Mouse (Mus musculus): ENCODE data around the gene Ino80. TPM values are rescaled to one million over a fixed set of nuclear protein-coding genes. Genes with fewer than 3 reads are reported as not detected.

The Ino80 gene
- total and polyA plus RNA-seq, 2 experiments from 2014 or later = 2.4 to 13.2 TPM

DNA sequence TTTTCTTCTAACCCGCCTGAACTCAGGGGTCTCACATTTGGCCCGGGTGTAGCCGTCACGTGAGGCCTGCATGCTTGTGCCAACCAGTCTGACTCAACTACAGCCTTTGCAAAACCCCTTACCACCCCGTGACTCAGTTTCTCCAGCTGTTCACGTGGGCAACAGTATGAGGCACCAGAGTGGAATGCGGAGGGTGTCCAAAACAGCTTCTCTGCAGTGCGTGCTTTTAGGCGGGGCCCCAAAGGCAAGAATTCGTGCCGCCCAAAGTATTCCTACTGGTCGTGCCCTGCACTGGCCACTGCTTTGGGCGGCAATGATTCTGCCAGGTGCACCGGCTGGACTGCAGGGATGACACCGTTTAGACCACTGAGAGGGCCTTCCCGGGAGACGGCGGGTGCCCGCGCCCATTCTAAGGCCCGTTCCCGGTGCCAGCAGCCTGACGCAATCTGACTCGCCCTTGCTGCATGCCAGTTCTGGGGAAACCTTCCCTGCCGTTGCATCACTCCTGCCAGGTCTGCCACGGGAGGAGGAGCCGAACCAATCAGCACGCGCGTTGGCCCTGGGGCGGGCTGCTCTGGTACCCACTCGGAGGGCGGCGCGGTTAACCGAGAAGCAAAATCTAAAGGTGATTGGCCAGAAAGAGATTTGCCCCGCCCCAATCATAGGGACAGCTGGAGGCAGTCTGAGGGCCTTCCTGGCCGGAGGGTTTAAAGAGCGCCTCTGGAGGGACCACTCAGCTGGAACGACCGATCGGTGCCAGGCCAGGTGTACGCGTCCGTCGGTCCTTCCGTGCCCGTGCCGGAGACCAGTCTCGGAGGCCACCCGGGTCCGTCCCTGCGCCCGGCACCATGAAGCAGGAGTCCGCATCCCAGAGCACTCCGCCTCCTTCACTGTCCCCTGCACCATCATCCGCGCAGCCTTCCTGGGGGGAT, 126.7 kb downstream of the Ino80 start, which contains the start of gene Chac1:
TSS of gene Chac1 (plus strand) at position 675 of the 932 bp plus-strand sequence.
- no peak for TF ChIP-seq CTCF (IDR thresholded peaks at IDR 0.05)
- peak within 1 kb of the TSS; percentile 76 for H3K4me2 ChIP-seq (ENCODE audit: low read depth, low read length, poor library complexity, severe bottlenecking)
- 4% methylated on average over 58 of the region's 58 CpGs for WGBS
- ATAC-seq (ENCODE audit: low FRiP score) = peak; percentile 94
- H3K9me3 ChIP-seq (ENCODE audit: low read length) = no peaks in the 10 kb centered on the region
- peak within 1 kb of the TSS; percentile 66 for H3K4me3 ChIP-seq (ENCODE audit: low read depth, low read length)
- no peaks in the 10 kb centered on the region for H3K27me3 ChIP-seq (ENCODE audit: insufficient read depth, low read length)
- peak within 1 kb of the TSS; percentile 78 for H3K9ac ChIP-seq (replicated peaks; ENCODE audit: low read length, poor library complexity, severe bottlenecking)
- H3K27ac ChIP-seq (ENCODE audit: low read depth, low read length) = peak within 1 kb of the TSS; percentile 32; the same call in 1 of the 2 replicates
- peak; percentile 95 for DNase-seq (ENCODE audit: low spot score)
- no peaks in the 10 kb centered on the region for H3K4me1 ChIP-seq (ENCODE audit: insufficient read depth, low read length)
- H3K36me3 ChIP-seq (ENCODE audit: insufficient read depth, low read length) = peaks cover 17% of the 10 kb centered on the region

DNA sequence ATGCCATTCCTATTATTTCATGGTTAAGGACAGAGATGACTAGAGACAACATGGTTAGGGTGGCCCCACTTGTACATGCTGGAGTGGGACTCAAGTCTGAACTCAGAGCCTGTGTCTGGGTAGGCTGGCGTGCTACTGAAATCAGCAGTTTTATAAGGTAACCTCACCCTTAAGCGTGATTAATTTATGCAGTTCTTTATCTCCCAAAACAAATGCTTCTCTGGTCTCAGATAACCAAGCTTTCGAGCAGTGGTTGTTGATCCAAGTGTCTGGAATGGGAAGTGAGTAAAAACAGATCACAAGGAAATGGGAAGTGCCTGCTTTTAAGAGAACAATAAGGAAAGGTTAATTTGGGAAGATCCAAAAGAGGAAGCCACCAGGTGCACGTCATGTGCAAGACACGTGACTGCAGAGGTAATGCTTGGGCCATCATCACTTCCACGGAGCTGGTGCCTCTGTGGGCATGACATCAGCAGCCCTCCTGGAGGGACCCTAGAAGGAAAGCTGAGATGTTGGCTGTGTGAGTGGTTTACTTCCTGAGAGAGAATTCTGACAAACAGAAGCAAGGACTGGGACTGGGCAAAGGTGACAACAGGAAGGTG, 132.8 kb downstream of the Ino80 start:
- Histone ChIP-seq H3K9ac (replicated peaks; ENCODE audit: low read length, poor library complexity, severe bottlenecking) (no peak overlapping the region), H3K4me3 (ENCODE audit: low read depth, low read length) (no peak overlapping the region), H3K4me1 (ENCODE audit: insufficient read depth, low read length) (no peaks in the 10 kb centered on the region), H3K4me2 (ENCODE audit: low read depth, low read length, poor library complexity, severe bottlenecking) (no peak overlapping the region), H3K27me3 (ENCODE audit: insufficient read depth, low read length) (no peaks in the 10 kb centered on the region), H3K27ac (ENCODE audit: low read depth, low read length) (no peak overlapping the region), H3K9me3 (ENCODE audit: low read length) (no peaks in the 10 kb centered on the region), H3K36me3 (ENCODE audit: insufficient read depth, low read length) (no peaks in the 10 kb centered on the region)
- ATAC-seq (ENCODE audit: low FRiP score) = no peak
- WGBS = 59% methylated on average over 6 of the region's 6 CpGs
- DNase-seq (ENCODE audit: low spot score) = no peak
- TF ChIP-seq CTCF (IDR thresholded peaks at IDR 0.05) = no peak

DNA sequence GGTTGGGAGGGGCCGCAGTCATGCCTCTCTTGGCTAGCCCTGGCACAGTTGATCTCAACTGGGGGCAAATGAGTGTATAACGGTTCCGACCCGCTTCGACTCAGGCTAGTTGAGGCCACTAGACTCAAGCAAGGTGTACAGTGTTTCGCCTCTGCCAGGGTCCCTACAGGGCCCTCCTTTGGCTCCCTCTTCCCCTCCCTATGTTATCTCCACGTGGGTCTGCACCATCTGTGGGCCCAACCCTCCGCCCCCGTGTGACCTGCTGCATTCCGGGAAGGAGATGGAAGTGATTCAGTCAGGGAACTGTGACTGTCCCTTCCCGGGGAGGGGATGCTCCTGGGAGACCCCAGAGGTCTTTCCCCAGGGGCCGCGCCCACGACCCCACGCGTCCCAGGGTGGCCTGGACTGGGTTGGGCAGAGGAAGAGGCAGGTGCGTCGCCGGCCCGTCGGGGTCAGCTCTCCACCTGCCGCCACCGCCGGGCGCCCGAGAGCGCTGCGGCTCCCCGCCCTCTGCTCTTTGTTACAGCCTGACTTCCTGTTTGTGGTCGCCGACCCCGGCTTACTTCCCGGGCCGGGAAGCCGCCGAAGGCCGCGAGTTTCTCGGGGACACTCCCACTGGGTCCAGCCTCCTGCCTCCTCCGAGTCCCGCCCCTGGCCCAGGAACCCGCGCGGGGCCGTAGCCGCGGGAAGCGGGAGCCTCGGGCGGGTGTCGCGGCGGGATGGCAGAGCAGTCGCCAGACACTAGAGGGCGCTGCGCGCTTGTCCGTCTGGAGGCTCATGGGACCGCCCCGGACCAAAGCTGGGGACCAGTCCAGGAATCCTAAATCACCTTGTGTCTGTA, 139.8 kb downstream of the Ino80 start:
- peak; percentile 88 for TF ChIP-seq CTCF (IDR thresholded peaks at IDR 0.05)
- Histone ChIP-seq H3K27ac (ENCODE audit: low read depth, low read length) (peak overlapping the region; percentile 33), H3K27me3 (ENCODE audit: insufficient read depth, low read length) (no peaks in the 10 kb centered on the region), H3K4me2 (ENCODE audit: low read depth, low read length, poor library complexity, severe bottlenecking) (peak overlapping the region; percentile 66), H3K36me3 (ENCODE audit: insufficient read depth, low read length) (no peaks in the 10 kb centered on the region), H3K9me3 (ENCODE audit: low read length) (no peaks in the 10 kb centered on the region), H3K9ac (replicated peaks; ENCODE audit: low read length, poor library complexity, severe bottlenecking) (peak overlapping the region; percentile 69), H3K4me3 (ENCODE audit: low read depth, low read length) (peak overlapping the region; percentile 38), H3K4me1 (ENCODE audit: insufficient read depth, low read length) (no peaks in the 10 kb centered on the region)
- peak; percentile 79 for DNase-seq (ENCODE audit: low spot score)
- ATAC-seq (ENCODE audit: low FRiP score) = peak; percentile 75
- 9% methylated on average over 59 of the region's 60 CpGs for WGBS

DNA sequence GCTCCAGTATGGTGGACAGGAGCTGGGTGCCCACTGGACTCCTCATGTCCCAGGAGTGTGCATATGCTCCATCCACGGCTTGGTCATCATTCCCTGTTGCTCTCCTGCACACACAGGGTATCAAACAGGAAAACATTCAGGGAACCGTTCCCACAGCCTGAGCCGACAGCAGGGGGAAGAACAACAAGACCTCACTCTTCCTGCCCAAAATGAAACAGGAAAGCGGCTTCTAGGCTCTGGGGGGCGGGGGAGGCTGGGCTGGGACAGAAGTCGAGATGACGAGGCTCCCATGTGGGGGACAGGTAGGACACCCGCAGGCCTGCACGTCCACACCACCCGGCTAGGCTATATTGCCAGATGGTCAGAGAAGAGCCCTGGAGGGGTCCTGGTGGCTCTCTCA, 141.0 kb downstream of the Ino80 start:
- Histone ChIP-seq H3K4me2 (ENCODE audit: low read depth, low read length, poor library complexity, severe bottlenecking) (no peak overlapping the region), H3K27me3 (ENCODE audit: insufficient read depth, low read length) (peaks cover 8% of the 10 kb centered on the region; the same call in 1 of the 2 replicates), H3K4me1 (ENCODE audit: insufficient read depth, low read length) (no peaks in the 10 kb centered on the region), H3K9ac (replicated peaks; ENCODE audit: low read length, poor library complexity, severe bottlenecking) (no peak overlapping the region), H3K27ac (ENCODE audit: low read depth, low read length) (no peak overlapping the region), H3K9me3 (ENCODE audit: low read length) (no peaks in the 10 kb centered on the region), H3K4me3 (ENCODE audit: low read depth, low read length) (no peak overlapping the region), H3K36me3 (ENCODE audit: insufficient read depth, low read length) (no peaks in the 10 kb centered on the region)
- ATAC-seq (ENCODE audit: low FRiP score) = no peak
- 68% methylated on average over 10 of the region's 10 CpGs for WGBS
- no peak for DNase-seq (ENCODE audit: low spot score)
- TF ChIP-seq CTCF (IDR thresholded peaks at IDR 0.05) = no peak

- DNase-seq (ENCODE audit: low spot score) = no peak
- Histone ChIP-seq H3K36me3 (ENCODE audit: insufficient read depth, low read length) (no peaks in the 10 kb centered on the region), H3K27ac (ENCODE audit: low read depth, low read length) (no peak overlapping the region), H3K4me2 (ENCODE audit: low read depth, low read length, poor library complexity, severe bottlenecking) (no peak overlapping the region), H3K9ac (replicated peaks; ENCODE audit: low read length, poor library complexity, severe bottlenecking) (no peak overlapping the region), H3K4me1 (ENCODE audit: insufficient read depth, low read length) (no peaks in the 10 kb centered on the region), H3K27me3 (ENCODE audit: insufficient read depth, low read length) (peaks cover 13% of the 10 kb centered on the region; the same call in 1 of the 2 replicates), H3K4me3 (ENCODE audit: low read depth, low read length) (no peak overlapping the region), H3K9me3 (ENCODE audit: low read length) (no peaks in the 10 kb centered on the region)
- TF ChIP-seq CTCF (IDR thresholded peaks at IDR 0.05) = no peak
- no peak for ATAC-seq (ENCODE audit: low FRiP score)
- WGBS = 86% methylated on average over 2 of the region's 2 CpGs
Measured at GRCm38 (mm10) chr2:119336002-119336401, 141.5 kb downstream of the Ino80 start.
